Mouse (Mus musculus) hindbrain, embryonic 16.5 days (tissue): Measurements from ENCODE around the gene Rplp0. TPM values are rescaled to one million over a fixed set of nuclear protein-coding genes. Genes with fewer than 3 reads are reported as not detected.

Source experiments
- ATAC-seq: fragments of 200-750 bp; cut with Nextera tagmentation; 2 replicates; pipeline ENCODE4 v1.8.0; 2017; ENCODE audit warnings: moderate TSS enrichment, moderate library complexity
- H3K27ac ChIP-seq: fragments of 300-500 bp; sonication (generic); 2 replicates; pipeline ENCODE4 v1.5.1; 2014; ENCODE audit warnings: low read depth, mild to moderate bottlenecking, control low read depth, low read length, moderate library complexity
- H3K27me3 ChIP-seq: fragments of 300-500 bp; sonication (generic); replicated peaks from 2 replicates; pipeline ENCODE4 v1.6.1; 2014; ENCODE audit warnings: low read length; ENCODE audit not compliant: control insufficient read depth, insufficient read depth
- H3K36me3 ChIP-seq: fragments of 300-500 bp; sonication (generic); 2 replicates; pipeline ENCODE4 v1.6.1; 2014; ENCODE audit warnings: mild to moderate bottlenecking, low read length, moderate library complexity, mixed read lengths; ENCODE audit not compliant: control insufficient read depth, insufficient read depth
- H3K4me1 ChIP-seq: fragments of 300-500 bp; sonication (generic); 2 replicates; pipeline ENCODE4 v1.6.1; 2014; ENCODE audit warnings: low read depth, low read length; ENCODE audit not compliant: control insufficient read depth, insufficient read depth
- H3K4me2 ChIP-seq: fragments of 300-500 bp; sonication (generic); 2 replicates; pipeline ENCODE4 v1.6.1; 2014; ENCODE audit warnings: mild to moderate bottlenecking, low read length, control low read depth, moderate library complexity
- H3K4me3 ChIP-seq: fragments of 300-500 bp; sonication (generic); 2 replicates; pipeline ENCODE4 v1.5.1; 2014; ENCODE audit warnings: mild to moderate bottlenecking, low read length, control low read depth, moderate library complexity
- H3K9ac ChIP-seq: fragments of 300-500 bp; sonication (generic); 2 replicates; pipeline ENCODE4 v1.6.1; 2014; ENCODE audit warnings: low read depth, mild to moderate bottlenecking, control low read depth, low read length, moderate library complexity
- H3K9me3 ChIP-seq: fragments of 300-500 bp; sonication (generic); 2 replicates; pipeline ENCODE4 v1.6.1; 2014; ENCODE audit warnings: mild to moderate bottlenecking, low read length, moderate library complexity; ENCODE audit not compliant: control insufficient read depth
- WGBS: fragments of 180-500 bp; shearing (Covaris S2); extraction: QIAGEN DNeasy Blood & Tissue Kit; methylation state at CpG from one replicate; pipeline ENCODE4 v1.1.7; 2014; 5-methylcytosine and 5-hydroxymethylcytosine counted together
- polyA plus RNA-seq: library from polyadenylated mRNA; unstranded; fragments of >200 nt; fragmentation: Nextera tagmentation; extraction: Ambion mirVana; gene quantifications from 2 replicates; pipeline ENCODE4 v1.2.1, GENCODE M21; 2015

Rplp0 gene
- polyA plus RNA-seq, 1 experiment from 2014 or later = 834 TPM

DNA sequence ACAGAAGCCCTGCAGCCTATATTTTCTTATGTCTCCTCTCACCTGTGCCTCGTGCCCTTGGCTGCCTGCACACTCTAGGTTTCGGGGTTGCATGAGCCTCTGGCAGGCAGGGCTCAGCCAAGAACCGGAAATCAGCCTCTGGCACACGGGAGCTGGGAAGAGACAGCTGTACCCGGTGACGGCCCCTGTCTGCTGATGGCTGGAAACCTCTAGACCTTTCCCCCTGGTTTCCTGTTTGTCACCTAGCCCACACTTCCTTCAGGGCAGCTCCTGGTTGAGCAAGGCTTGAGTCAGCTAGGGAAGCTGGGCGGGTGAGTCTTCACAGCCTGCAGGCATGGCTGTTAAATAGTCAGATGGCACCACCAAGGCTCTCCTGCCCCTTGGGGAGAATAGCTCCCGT lies 24.4 kb upstream of the Rplp0 start:
- no peaks in the 10 kb centered on the region for H3K9me3 ChIP-seq
- H3K27me3 ChIP-seq = no peaks in the 10 kb centered on the region
- no peak for ATAC-seq
- 53% methylated on average over 8 of the region's 8 CpGs for WGBS
- peaks cover 38% of the 10 kb centered on the region for H3K4me1 ChIP-seq
- no peak overlapping the region for H3K4me2 ChIP-seq
- H3K36me3 ChIP-seq = no peaks in the 10 kb centered on the region
- no peak overlapping the region for H3K4me3 ChIP-seq
- H3K27ac ChIP-seq = no peak overlapping the region; the same call in 1 of the 2 replicates
- H3K9ac ChIP-seq = no peak overlapping the region

DNA sequence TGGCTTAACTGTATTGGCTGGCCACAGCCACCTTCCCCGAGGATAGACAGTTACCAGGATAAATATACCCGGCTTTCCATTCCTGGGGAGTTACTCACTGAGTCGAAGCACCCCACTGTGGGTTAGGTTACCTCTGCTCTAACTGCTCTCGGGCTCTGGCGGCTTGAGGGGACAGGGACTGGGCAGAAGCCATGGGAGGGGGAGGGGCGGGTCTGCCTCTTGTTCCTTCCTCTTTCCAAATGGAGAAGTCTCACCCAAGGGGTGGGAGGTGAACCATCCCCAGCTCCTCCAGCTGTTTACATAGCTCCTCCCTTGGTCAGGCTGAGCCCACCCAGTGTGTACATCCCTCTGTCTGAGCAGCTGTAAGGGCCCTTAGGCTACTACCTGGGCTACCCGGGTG lies 23.6 kb upstream of the Rplp0 start:
- Histone ChIP-seq H3K36me3 (no peaks in the 10 kb centered on the region), H3K27me3 (no peaks in the 10 kb centered on the region), H3K9ac (no peak overlapping the region), H3K4me1 (peaks cover 30% of the 10 kb centered on the region), H3K27ac (no peak overlapping the region), H3K9me3 (no peaks in the 10 kb centered on the region), H3K4me3 (no peak overlapping the region), H3K4me2 (no peak overlapping the region)
- 46% methylated on average over 7 of the region's 7 CpGs for WGBS
- ATAC-seq = no peak

DNA sequence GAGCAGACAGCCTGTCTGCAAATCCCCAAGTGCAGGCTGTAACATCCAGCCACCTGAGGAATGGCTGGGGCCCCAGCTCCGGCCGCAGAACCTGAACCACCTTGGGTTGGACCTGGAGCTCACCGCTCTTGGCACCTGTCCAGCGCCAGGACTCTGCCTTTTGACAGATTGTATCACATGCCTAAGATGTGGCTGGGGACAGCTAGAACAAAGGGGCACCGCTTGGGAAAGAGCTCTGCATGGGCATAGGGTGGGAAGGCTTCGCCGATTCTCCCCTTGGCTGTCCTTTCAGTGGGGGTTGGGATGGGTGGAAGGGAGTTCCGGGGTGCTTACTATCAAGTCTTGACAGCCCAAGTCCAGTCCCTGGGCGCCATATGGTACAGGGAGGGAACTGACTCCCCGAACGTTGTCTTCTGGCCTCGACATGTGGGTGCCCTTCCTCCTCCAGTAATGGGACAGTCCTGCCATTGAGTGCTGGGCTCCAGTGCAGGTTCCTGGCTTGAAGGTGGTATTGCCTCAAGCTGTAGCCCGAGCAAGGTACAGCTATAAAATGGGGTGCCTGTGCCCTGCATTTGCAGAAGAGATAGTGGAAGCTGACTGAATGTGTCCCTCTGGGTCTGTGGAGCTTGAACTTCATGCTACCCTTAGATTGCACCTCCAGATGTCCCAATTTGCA lies 21.1 kb upstream of the Rplp0 start:
- WGBS = 62% methylated on average over 13 of the region's 13 CpGs
- no peak overlapping the region for H3K4me3 ChIP-seq
- H3K4me2 ChIP-seq = no peak overlapping the region; the same call in 1 of the 2 replicates
- no peaks in the 10 kb centered on the region for H3K36me3 ChIP-seq
- ATAC-seq = no peak
- H3K4me1 ChIP-seq = peaks cover 12% of the 10 kb centered on the region
- peak overlapping the region; percentile 41; the same call in 1 of the 2 replicates for H3K27ac ChIP-seq
- no peaks in the 10 kb centered on the region for H3K9me3 ChIP-seq
- H3K27me3 ChIP-seq = no peaks in the 10 kb centered on the region
- H3K9ac ChIP-seq = no peak overlapping the region

DNA sequence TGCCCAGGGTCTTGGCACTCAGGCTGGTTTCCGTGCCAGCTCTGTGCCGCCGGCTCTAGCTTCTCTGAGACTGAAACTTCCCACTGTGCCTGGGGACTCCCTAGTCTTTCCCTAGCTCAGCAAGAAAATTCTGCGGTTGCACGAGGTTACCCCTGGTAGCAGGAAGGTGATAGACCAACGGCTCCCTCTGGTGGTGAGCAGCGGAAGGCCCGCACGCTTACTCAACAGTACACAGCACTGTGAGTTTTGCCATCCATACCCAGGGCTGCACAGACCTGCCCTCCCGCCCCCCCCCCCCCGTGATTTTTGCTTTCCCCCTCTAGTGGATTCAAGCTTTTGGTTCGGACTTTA lies 20.6 kb upstream of the Rplp0 start:
- no peak overlapping the region for H3K9ac ChIP-seq
- 1% methylated on average over 11 of the region's 12 CpGs for WGBS
- no peak overlapping the region for H3K4me3 ChIP-seq
- no peaks in the 10 kb centered on the region for H3K36me3 ChIP-seq
- no peak overlapping the region; the same call in 1 of the 2 replicates for H3K4me2 ChIP-seq
- no peaks in the 10 kb centered on the region for H3K27me3 ChIP-seq
- H3K27ac ChIP-seq = no peak overlapping the region
- no peaks in the 10 kb centered on the region for H3K9me3 ChIP-seq
- peak; percentile 86 for ATAC-seq
- H3K4me1 ChIP-seq = peaks cover 17% of the 10 kb centered on the region

DNA sequence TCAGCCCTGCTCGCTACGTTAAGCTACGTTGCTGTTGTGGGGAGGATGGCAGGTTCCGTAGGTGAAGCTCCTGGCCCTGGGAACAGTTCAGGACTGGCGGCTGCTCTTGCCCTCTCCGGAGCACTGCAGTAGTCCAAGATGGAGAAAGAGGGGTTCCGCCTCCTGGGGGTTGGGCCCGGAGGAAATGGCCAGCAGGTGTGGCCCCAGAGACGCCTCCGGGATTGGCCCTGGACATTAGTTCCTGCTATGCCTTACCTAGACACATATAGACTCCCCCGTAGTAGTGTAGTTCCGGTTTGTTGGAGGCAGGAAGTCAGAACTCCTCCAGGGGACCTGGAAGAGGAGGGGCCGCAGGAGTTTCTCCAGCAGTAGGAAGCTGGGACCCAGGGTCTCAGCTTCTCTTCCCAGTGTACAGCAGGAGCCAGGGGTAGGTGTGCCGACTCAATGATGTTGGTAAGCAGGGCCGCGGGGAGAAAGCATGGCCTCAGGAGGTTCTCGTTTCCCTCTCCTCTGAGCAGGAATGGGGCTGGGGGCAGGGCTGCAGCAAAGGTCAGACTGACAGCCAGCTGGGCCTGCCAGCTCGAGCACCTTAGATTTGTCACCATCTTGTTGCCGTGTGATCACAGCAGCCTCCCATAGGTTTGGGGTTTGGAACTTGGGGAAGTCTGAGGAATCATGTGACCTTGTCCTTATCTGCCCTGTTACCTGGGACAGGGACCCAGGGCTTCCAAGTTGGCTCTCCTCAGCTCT lies 16.5 kb upstream of the Rplp0 start:
- Histone ChIP-seq H3K27ac (peak overlapping the region; percentile 41; the same call in 1 of the 2 replicates), H3K4me3 (no peak overlapping the region), H3K27me3 (no peaks in the 10 kb centered on the region), H3K4me1 (peaks cover 21% of the 10 kb centered on the region), H3K9me3 (no peaks in the 10 kb centered on the region), H3K4me2 (no peak overlapping the region), H3K9ac (peak overlapping the region; percentile 15; the same call in 1 of the 2 replicates), H3K36me3 (peaks cover 9% of the 10 kb centered on the region)
- 67% methylated on average over 18 of the region's 19 CpGs for WGBS
- ATAC-seq = no peak

DNA sequence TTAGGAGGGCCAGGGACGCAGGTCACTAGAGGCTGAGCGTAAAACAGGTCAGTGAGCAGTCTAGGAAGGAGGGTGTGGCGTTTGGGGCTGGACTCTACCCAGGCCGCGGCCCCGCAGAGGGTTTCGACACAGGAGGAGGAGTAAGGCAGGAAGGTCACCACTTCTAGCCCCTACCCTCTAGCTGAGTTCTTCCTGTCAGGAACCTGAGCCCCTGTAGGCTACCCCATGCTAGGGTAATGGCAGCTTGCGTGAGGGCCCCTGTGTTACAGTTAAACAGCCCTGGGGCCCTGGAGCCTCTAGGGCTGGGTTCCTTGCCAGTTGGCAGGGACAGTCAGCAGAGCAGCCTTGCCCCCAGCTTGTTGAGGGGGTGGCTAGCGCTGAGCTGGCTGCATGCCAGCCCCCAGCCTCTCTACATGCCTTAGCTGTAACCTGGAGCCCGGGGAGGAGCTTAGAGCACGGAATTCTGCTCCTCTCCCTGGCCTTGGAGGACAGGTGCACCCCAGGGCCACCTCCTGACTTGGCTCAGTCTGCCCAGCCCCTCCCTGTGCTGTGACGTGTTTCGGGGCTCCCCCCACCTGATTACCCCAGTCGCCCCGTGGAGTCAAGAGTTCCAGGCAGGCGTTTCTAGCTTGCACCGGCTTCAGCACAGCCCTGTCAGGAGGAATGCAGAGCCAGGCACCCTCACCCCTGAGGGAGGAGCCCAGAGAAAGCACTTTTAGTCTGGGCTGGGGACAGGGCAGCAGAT lies 15.6 kb upstream of the Rplp0 start:
- Histone ChIP-seq H3K36me3 (peaks cover 12% of the 10 kb centered on the region), H3K9ac (peak overlapping the region; percentile 39), H3K27ac (peak overlapping the region; percentile 52; the same call in 1 of the 2 replicates), H3K4me2 (peak overlapping the region; percentile 18; the same call in 1 of the 2 replicates), H3K4me1 (peaks cover 16% of the 10 kb centered on the region), H3K9me3 (no peaks in the 10 kb centered on the region), H3K27me3 (no peaks in the 10 kb centered on the region), H3K4me3 (no peak overlapping the region)
- ATAC-seq = peak; percentile 82
- WGBS = 45% methylated on average over 17 of the region's 17 CpGs

DNA sequence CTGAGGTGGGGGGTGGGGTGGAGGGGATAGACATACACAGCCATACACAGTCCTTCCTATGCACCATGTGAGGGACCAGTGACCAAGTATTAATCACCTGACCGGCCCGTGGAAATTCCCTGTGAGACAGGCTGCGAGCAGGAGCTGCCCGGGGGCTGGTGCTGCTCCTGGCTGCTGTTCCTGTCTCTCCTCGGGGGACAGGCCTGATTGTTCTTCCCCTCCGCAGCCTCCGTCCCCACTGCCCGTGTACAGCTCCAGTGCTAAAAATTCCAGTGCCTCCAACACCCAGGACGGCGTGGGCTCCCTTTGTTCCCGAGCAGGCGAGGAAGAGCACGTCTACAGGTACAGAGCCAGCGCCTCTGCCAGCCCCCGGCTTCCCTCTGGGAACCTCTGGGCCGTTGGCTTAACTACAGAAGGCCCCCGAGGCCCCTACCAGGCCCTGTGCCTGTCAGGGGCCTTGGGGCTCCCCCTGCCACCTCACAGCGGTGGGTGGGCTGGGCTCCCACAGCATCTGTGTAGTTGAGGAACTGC lies 14.5 kb upstream of the Rplp0 start:
- no peaks in the 10 kb centered on the region for H3K9me3 ChIP-seq
- no peak overlapping the region; the same call in 1 of the 2 replicates for H3K27ac ChIP-seq
- ATAC-seq = no peak
- no peak overlapping the region for H3K9ac ChIP-seq
- peaks cover 14% of the 10 kb centered on the region for H3K4me1 ChIP-seq
- H3K4me2 ChIP-seq = no peak overlapping the region
- 44% methylated on average over 18 of the region's 18 CpGs for WGBS
- H3K4me3 ChIP-seq = no peak overlapping the region
- no peaks in the 10 kb centered on the region for H3K27me3 ChIP-seq
- peaks cover 18% of the 10 kb centered on the region for H3K36me3 ChIP-seq

DNA sequence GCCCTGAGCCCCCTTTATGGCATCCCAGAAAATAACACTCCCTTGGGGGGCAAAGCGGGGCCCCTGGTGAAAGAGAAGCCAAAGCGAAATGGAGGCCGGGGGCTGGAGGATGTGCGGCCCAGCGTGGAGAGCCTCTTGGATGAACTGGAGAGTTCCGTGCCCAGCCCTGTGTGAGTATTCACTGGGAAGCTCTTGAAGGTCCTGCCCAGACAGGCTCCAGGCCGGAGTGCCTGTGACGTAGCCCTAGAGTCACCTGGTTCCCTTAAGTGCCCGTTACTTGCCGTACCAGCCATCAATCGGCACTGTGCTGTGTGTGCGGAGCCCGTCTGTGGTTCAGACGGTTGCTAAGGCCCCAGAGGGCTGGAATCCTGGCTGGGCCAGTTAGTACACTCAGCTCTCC lies 13.6 kb upstream of the Rplp0 start:
- H3K9me3 ChIP-seq = no peaks in the 10 kb centered on the region
- no peak overlapping the region for H3K4me3 ChIP-seq
- H3K4me2 ChIP-seq = no peak overlapping the region
- no peak overlapping the region for H3K27ac ChIP-seq
- WGBS = 91% methylated on average over 14 of the region's 14 CpGs
- no peak overlapping the region for H3K9ac ChIP-seq
- peaks cover 14% of the 10 kb centered on the region for H3K4me1 ChIP-seq
- no peaks in the 10 kb centered on the region for H3K27me3 ChIP-seq
- no peak for ATAC-seq
- H3K36me3 ChIP-seq = peaks cover 18% of the 10 kb centered on the region

DNA sequence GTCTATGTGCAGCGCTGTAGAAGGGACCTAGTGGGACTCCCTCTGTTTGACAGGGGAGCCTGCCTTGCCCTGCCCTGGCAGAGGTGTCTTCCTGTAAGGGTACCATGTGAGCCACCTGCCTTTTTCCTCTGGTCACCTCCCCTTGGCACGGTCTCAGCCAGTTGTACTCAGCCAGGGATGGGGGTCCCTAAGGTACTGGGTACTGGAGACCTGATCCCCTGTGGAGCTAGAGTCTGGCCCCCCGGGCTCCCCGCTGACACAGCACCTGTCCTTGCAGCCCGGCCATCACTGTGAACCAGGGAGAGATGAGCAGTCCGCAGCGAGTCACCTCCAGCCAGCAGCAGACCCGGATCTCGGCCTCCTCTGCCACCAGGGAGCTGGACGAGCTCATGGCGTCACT lies 12.7 kb upstream of the Rplp0 start:
- H3K4me2 ChIP-seq = no peak overlapping the region
- no peaks in the 10 kb centered on the region for H3K9me3 ChIP-seq
- no peak overlapping the region for H3K4me3 ChIP-seq
- WGBS = 72% methylated on average over 10 of the region's 11 CpGs
- H3K27ac ChIP-seq = no peak overlapping the region
- no peak for ATAC-seq
- peaks cover 18% of the 10 kb centered on the region for H3K36me3 ChIP-seq
- H3K4me1 ChIP-seq = peaks cover 14% of the 10 kb centered on the region
- no peaks in the 10 kb centered on the region for H3K27me3 ChIP-seq
- H3K9ac ChIP-seq = no peak overlapping the region; the same call in 1 of the 2 replicates
